Mouse (Mus musculus) ES-E14 (cell line): Measurements from ENCODE around the gene Pgk1.

Experiments used
- HCFC1 ChIP-seq: IDR thresholded peaks from 2 replicates; pipeline ENCODE4 v1.6.1; 2012; ENCODE audit warnings: low read length, inconsistent platforms, borderline replicate concordance; ENCODE audit not compliant: insufficient read depth
- MAFK ChIP-seq: IDR thresholded peaks from 2 replicates; pipeline ENCODE4 v1.6.1; 2014; ENCODE audit warnings: mild to moderate bottlenecking, low read depth, low read length, inconsistent platforms; ENCODE audit not compliant: insufficient read depth
- ZC3H11A ChIP-seq: IDR thresholded peaks from 2 replicates; pipeline ENCODE4 v1.6.1; 2012; ENCODE audit warnings: low read depth, mild to moderate bottlenecking, inconsistent platforms, low read length, borderline replicate concordance

- no peak for TF ChIP-seq MAFK
- no peak for TF ChIP-seq ZC3H11A
- TF ChIP-seq HCFC1: no peak
Measured at GRCm38 (mm10) chrX:106189356-106189755, 2.5 kb downstream of the Pgk1 start.
